Mouse (Mus musculus) hindbrain, embryonic 12.5 days (tissue): ENCODE results near the gene Fkbp10. TPM values are rescaled to one million over a fixed set of nuclear protein-coding genes. Genes with fewer than 3 reads are reported as not detected.

Experiments
- ATAC-seq: fragments of 200-750 bp; cut with Nextera tagmentation; 2 replicates; pipeline ENCODE4 v1.8.0; 2017; ENCODE audit warnings: moderate TSS enrichment; ENCODE audit not compliant: low FRiP score
- H3K27ac ChIP-seq: fragments of 300-500 bp; sonication (generic); 2 replicates; pipeline ENCODE4 v1.5.1; 2016; ENCODE audit warnings: mild to moderate bottlenecking
- H3K27me3 ChIP-seq: fragments of 300-500 bp; sonication (generic); 2 replicates; pipeline ENCODE4 v1.6.1; 2016; ENCODE audit warnings: mild to moderate bottlenecking
- H3K36me3 ChIP-seq: fragments of 300-500 bp; sonication (generic); 2 replicates; pipeline ENCODE4 v1.6.1; 2016; ENCODE audit warnings: mild to moderate bottlenecking
- H3K4me1 ChIP-seq: fragments of 300-500 bp; sonication (generic); 2 replicates; pipeline ENCODE4 v1.6.1; 2016
- H3K4me2 ChIP-seq: fragments of 300-500 bp; sonication (generic); replicated peaks from 2 replicates; pipeline ENCODE4 v1.6.1; 2016; ENCODE audit warnings: mild to moderate bottlenecking
- H3K4me3 ChIP-seq: fragments of 300-500 bp; sonication (generic); 2 replicates; pipeline ENCODE4 v1.5.1; 2016; ENCODE audit warnings: mild to moderate bottlenecking
- H3K9ac ChIP-seq: fragments of 300-500 bp; sonication (generic); 2 replicates; pipeline ENCODE4 v1.6.1; 2016; ENCODE audit warnings: mild to moderate bottlenecking, moderate library complexity
- H3K9me3 ChIP-seq: fragments of 300-500 bp; sonication (generic); replicated peaks from 2 replicates; pipeline ENCODE4 v1.6.1; 2016; ENCODE audit warnings: mild to moderate bottlenecking
- WGBS: fragments of 180-500 bp; shearing (Covaris S2); methylation state at CpG from one replicate; pipeline ENCODE4 v1.1.7; 2016; 5-methylcytosine and 5-hydroxymethylcytosine counted together
- polyA plus RNA-seq: library from polyadenylated mRNA; unstranded; fragments of >200 nt; fragmentation: Nextera tagmentation; extraction: Ambion mirVana; gene quantifications from 2 replicates; pipeline ENCODE4 v1.2.1, GENCODE M21; 2016

Fkbp10 gene
- polyA plus RNA-seq, 1 experiment from 2014 or later = 72.5 TPM

GRCm38 (mm10) chr11:100404456-100405074, 10.9 kb upstream of the Fkbp10 start:
- ATAC-seq = no peak
- Histone ChIP-seq H3K36me3 (0 out of 2 replicates have a peak, but pooled peaks cover 6% of the 10 kb centered on the region), H3K27me3 (no peaks in the 10 kb centered on the region; the same call in 1 of the 2 replicates), H3K4me3 (no peak overlapping the region), H3K4me2 (no peak overlapping the region), H3K4me1 (peaks cover 8% of the 10 kb centered on the region; the same call in 1 of the 2 replicates), H3K27ac (no peak overlapping the region), H3K9me3 (no peaks in the 10 kb centered on the region), H3K9ac (no peak overlapping the region)
- WGBS = 82% methylated on average over 3 of the region's 3 CpGs

GRCm38 (mm10) chr11:100406273-100406672, 9.2 kb upstream of the Fkbp10 start:
- Histone ChIP-seq H3K27me3 (no peaks in the 10 kb centered on the region), H3K4me1 (peaks cover 8% of the 10 kb centered on the region; the same call in 1 of the 2 replicates), H3K4me3 (no peak overlapping the region), H3K36me3 (0 out of 2 replicates have a peak, but pooled peaks cover 6% of the 10 kb centered on the region), H3K9me3 (no peaks in the 10 kb centered on the region), H3K4me2 (no peak overlapping the region), H3K9ac (no peak overlapping the region), H3K27ac (no peak overlapping the region)
- no peak for ATAC-seq
- WGBS = 80% methylated on average over 8 of the region's 8 CpGs

DNA sequence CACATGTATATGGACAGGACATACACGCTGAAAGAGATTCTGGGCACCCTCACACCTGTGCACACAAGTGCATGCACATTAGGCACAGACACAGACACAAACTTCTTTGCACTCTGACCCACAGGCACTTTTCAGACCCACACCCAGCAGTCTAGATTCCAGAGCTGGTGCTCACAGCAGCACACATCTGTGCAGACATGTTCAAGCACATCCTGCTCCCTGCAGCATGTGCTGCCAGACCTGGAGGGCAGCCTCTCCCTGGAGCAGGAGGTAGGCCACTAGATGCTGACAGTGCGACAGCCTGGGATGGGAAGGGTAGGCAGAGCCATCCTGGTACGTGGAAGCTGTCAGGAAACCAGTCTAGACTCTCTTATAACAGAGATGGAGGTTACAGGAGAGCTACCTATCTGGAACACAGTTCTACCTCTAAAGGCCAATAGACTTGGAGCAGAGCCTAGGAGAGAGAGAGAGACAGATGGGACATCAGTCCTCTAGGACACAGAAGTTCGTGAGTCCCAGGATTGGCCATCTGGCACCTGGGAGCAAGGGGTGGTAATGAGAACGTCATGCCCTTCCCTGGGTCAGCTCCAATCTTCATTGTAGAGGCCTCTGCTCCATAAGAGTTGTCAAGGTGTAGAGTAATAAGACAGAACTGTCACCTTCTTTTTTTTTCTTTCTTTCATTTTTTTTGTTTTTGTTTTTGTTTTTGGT, 8.3 kb upstream of the Fkbp10 start:
- Histone ChIP-seq H3K9ac (no peak overlapping the region), H3K4me1 (peaks cover 11% of the 10 kb centered on the region; the same call in 1 of the 2 replicates), H3K4me2 (no peak overlapping the region), H3K9me3 (no peaks in the 10 kb centered on the region), H3K4me3 (no peak overlapping the region), H3K27me3 (no peaks in the 10 kb centered on the region), H3K36me3 (0 out of 2 replicates have a peak, but pooled peaks cover 6% of the 10 kb centered on the region), H3K27ac (no peak overlapping the region)
- no peak for ATAC-seq
- 82% methylated on average over 5 of the region's 5 CpGs for WGBS

GRCm38 (mm10) chr11:100408076-100408834, 7.2 kb upstream of the Fkbp10 start:
- Histone ChIP-seq H3K4me1 (peaks cover 13% of the 10 kb centered on the region), H3K27me3 (0 out of 2 replicates have a peak, but pooled peaks cover 1% of the 10 kb centered on the region), H3K27ac (no peak overlapping the region), H3K9ac (no peak overlapping the region), H3K4me2 (no peak overlapping the region), H3K36me3 (0 out of 2 replicates have a peak, but pooled peaks cover 6% of the 10 kb centered on the region), H3K9me3 (no peaks in the 10 kb centered on the region), H3K4me3 (no peak overlapping the region)
- no peak for ATAC-seq
- 48% methylated on average over 10 of the region's 10 CpGs for WGBS

DNA sequence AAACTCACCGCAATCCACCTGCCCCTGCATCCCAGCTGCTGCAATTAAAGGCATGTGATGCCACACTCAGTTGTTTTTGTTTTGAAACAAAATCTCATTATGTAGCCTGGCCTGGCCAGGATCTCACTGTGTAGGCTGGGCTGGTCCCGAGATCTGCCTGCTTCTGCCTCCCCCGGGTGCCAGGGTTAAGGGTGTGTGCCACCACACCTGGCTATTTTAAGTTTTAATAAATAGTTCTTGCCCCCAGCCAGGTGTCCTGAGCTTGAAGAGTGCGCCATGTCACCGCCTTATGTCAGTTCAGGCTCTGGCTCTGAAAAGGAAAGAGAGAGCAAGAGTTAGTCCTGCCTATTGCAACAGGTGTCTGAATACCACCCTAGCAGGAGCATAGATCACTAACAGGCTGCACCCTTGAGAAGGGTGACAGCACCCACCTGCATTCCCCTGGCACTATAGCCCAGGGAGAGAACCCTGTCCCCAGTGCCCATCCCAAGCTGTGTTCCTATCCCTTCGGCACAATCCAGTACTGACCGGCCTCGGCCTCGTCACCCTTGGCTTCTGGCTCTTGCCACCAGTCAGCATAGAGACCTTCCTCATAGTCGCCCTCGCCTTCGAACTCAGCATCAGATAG, 6.5 kb upstream of the Fkbp10 start:
- ATAC-seq = no peak
- H3K27ac ChIP-seq = no peak overlapping the region
- peaks cover 13% of the 10 kb centered on the region for H3K4me1 ChIP-seq
- H3K4me3 ChIP-seq = no peak overlapping the region
- H3K27me3 ChIP-seq = peaks cover 7% of the 10 kb centered on the region; the same call in 1 of the 2 replicates
- WGBS = 89% methylated on average over 12 of the region's 12 CpGs
- 0 out of 2 replicates have a peak, but pooled peaks cover 6% of the 10 kb centered on the region for H3K36me3 ChIP-seq
- no peaks in the 10 kb centered on the region for H3K9me3 ChIP-seq
- H3K4me2 ChIP-seq = no peak overlapping the region
- H3K9ac ChIP-seq = no peak overlapping the region

- H3K9ac ChIP-seq = no peak overlapping the region
- WGBS = 79% methylated on average over 3 of the region's 3 CpGs
- H3K4me2 ChIP-seq = no peak overlapping the region
- H3K27me3 ChIP-seq = peaks cover 11% of the 10 kb centered on the region; the same call in 1 of the 2 replicates
- H3K27ac ChIP-seq = no peak overlapping the region
- ATAC-seq = no peak
- H3K4me1 ChIP-seq = peaks cover 15% of the 10 kb centered on the region
- H3K36me3 ChIP-seq = 0 out of 2 replicates have a peak, but pooled peaks cover 6% of the 10 kb centered on the region
- no peaks in the 10 kb centered on the region for H3K9me3 ChIP-seq
- no peak overlapping the region for H3K4me3 ChIP-seq
These were observed 5.8 kb upstream of the Fkbp10 start for GRCm38 (mm10) chr11:100409686-100410085.

- ATAC-seq = no peak
- Histone ChIP-seq H3K27me3 (peaks cover 31% of the 10 kb centered on the region), H3K36me3 (0 out of 2 replicates have a peak, but pooled peaks cover 6% of the 10 kb centered on the region), H3K4me3 (no peak overlapping the region), H3K9ac (no peak overlapping the region), H3K27ac (no peak overlapping the region), H3K4me2 (no peak overlapping the region), H3K4me1 (peaks cover 20% of the 10 kb centered on the region), H3K9me3 (no peaks in the 10 kb centered on the region)
- 80% methylated on average over 11 of the region's 11 CpGs for WGBS
These were observed 3.8 kb upstream of the Fkbp10 start for GRCm38 (mm10) chr11:100411736-100412135.

DNA sequence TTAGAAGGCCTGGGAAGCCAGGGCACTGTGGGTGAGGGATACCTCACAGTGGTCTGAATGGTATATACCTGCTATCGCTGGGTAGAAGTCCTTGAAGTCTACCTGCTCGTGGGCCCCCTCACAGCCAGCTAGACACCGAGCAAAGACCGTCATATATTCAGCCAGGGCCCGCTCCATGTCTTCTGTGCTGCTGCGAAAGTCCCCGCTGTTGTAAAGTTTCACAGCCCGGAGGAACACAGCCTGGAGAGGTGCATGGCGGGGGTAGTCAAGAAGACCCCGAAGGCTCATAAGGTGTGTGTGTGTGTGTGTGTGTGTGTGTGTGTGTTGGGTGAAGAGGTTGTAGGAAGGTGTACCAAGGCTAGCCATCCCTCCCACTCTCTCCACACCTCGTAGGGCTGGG, 2.0 kb upstream of the Fkbp10 start:
- WGBS = 85% methylated on average over 10 of the region's 11 CpGs
- Histone ChIP-seq H3K4me2 (peak overlapping the region; percentile 63), H3K9me3 (no peaks in the 10 kb centered on the region), H3K27ac (no peak overlapping the region), H3K4me1 (peaks cover 20% of the 10 kb centered on the region), H3K4me3 (peak overlapping the region; percentile 51), H3K9ac (peak overlapping the region; percentile 63), H3K27me3 (peaks cover 35% of the 10 kb centered on the region), H3K36me3 (0 out of 2 replicates have a peak, but pooled peaks cover 3% of the 10 kb centered on the region)
- 0 out of 2 replicates have a peak, but pooled peaks have one; percentile 6 for ATAC-seq

GRCm38 (mm10) chr11:100414021-100414913, 1.2 kb upstream of the Fkbp10 start, which contains the start of gene P3h4:
P3h4 (minus strand) TSS chr11:100414836.
- peak; percentile 93 for ATAC-seq
- Histone ChIP-seq H3K36me3 (no peaks in the 10 kb centered on the region), H3K4me1 (peaks cover 20% of the 10 kb centered on the region), H3K27me3 (peaks cover 35% of the 10 kb centered on the region), H3K4me3 (peak within 1 kb of the TSS; percentile 51), H3K9ac (peak within 1 kb of the TSS; percentile 63), H3K27ac (peak within 1 kb of the TSS; percentile 68), H3K4me2 (peak within 1 kb of the TSS; percentile 63), H3K9me3 (no peaks in the 10 kb centered on the region)
- WGBS = 2% methylated on average over 93 of the region's 93 CpGs

GRCm38 (mm10) chr11:100421537-100421936, 6.0 kb downstream of the Fkbp10 start:
- Histone ChIP-seq H3K9ac (no peak overlapping the region), H3K27ac (no peak overlapping the region), H3K4me1 (peaks cover 9% of the 10 kb centered on the region), H3K27me3 (peaks cover 5% of the 10 kb centered on the region; the same call in 1 of the 2 replicates), H3K4me2 (no peak overlapping the region), H3K9me3 (no peaks in the 10 kb centered on the region), H3K36me3 (0 out of 2 replicates have a peak, but pooled peaks cover 13% of the 10 kb centered on the region), H3K4me3 (no peak overlapping the region)
- WGBS = 40% methylated on average over 8 of the region's 8 CpGs
- ATAC-seq = no peak

GRCm38 (mm10) chr11:100423836-100424235, 8.3 kb downstream of the Fkbp10 start:
- no peak overlapping the region for H3K9ac ChIP-seq
- no peak overlapping the region for H3K4me3 ChIP-seq
- H3K9me3 ChIP-seq = no peaks in the 10 kb centered on the region
- H3K36me3 ChIP-seq = 0 out of 2 replicates have a peak, but pooled peaks cover 13% of the 10 kb centered on the region
- no peaks in the 10 kb centered on the region for H3K27me3 ChIP-seq
- peaks cover 9% of the 10 kb centered on the region for H3K4me1 ChIP-seq
- H3K27ac ChIP-seq = no peak overlapping the region
- no peak overlapping the region for H3K4me2 ChIP-seq
- WGBS = 86% methylated on average over 7 of the region's 7 CpGs
- no peak for ATAC-seq
